Mouse (Mus musculus) layer of hippocampus, postnatal 25 days (tissue): ENCODE data around the gene Dolk. TPM values are rescaled to one million over a fixed set of nuclear protein-coding genes. Genes with fewer than 3 reads are reported as not detected.

Source experiments
- DNase-seq, 2 experiments: peaks; one replicate each; pipeline ENCODE4 v3.0.0; 2022; ENCODE audit warnings: mixed read lengths in 2 of 2, low spot score in 1 of 2; ENCODE audit errors: extremely low spot score in 1 of 2
- total RNA-seq, 2 experiments: library from RNA; stranded (reverse); gene quantifications; 2 replicates each; pipeline ENCODE4 v1.2.3; 2021

Gene Dolk
- total RNA-seq, 2 experiments from 2014 or later = 24.3 to 25.7 TPM

GRCm38 (mm10) chr2:30269241-30269990 lies 16.7 kb downstream of the Dolk start:
- no peak for DNase-seq

DNA sequence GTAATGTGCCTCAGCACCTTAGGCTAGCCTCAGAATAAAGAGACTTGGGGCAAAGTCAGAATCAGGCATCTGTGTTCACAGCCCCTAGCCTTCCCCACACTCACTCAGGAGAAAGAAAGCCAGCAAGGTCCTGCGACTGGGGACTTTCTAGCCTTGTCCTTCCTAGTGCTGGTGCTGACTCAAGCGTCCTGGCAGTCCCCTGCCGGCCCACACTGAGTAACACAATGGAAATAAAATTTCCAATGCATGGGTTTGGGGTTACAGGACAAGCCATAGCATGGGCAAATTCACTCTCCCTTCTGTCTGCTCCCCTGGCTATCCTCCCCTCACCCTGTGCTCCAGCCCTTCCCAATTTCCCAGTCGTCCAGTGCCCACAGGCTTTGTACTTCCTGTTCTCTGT lies 17.8 kb downstream of the Dolk start:
- no peak for DNase-seq

- DNase-seq = no peak
Observed at GRCm38 (mm10) chr2:30267466-30267865, 18.7 kb downstream of the Dolk start.

GRCm38 (mm10) chr2:30266392-30266941 lies 19.7 kb downstream of the Dolk start:
- no peak for DNase-seq

GRCm38 (mm10) chr2:30265767-30266253 lies 20.3 kb downstream of the Dolk start, which contains the start of gene Phyhd1:
Gene Phyhd1, plus strand, starts transcription at chr2:30266203.
- DNase-seq = peak in 1 of 2 experiments; percentile 26

- DNase-seq = no peak
Observed at GRCm38 (mm10) chr2:30264671-30265519, 21.2 kb downstream of the Dolk start.

DNA sequence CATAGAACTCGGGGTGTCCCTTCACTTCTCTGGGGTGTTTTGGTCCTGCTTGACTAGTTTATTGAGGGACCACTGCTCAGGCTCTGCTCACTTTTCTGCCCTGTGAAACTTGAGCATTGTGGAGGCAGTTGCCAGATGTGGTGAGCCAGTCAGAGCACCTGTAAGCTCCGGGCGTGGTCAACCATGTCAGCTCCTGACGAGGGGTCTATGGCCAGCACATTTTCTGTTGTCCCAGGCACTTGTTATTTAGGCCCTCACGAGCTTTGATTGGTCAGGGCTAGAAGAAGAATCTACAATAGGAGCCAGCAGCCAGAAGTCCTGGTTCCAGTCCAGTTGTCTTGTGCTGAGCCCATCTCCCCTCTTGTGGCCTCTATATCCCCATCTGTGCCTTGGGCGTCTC lies 22.3 kb downstream of the Dolk start:
- DNase-seq = no peak

- peak in 1 of 2 experiments; percentile 61 for DNase-seq
Observed at GRCm38 (mm10) chr2:30262840-30263441, 23.2 kb downstream of the Dolk start.

- no peak for DNase-seq
Observed at GRCm38 (mm10) chr2:30261921-30262839, 24.0 kb downstream of the Dolk start.

GRCm38 (mm10) chr2:30261064-30261736 lies 24.9 kb downstream of the Dolk start:
- DNase-seq = no peak

DNA sequence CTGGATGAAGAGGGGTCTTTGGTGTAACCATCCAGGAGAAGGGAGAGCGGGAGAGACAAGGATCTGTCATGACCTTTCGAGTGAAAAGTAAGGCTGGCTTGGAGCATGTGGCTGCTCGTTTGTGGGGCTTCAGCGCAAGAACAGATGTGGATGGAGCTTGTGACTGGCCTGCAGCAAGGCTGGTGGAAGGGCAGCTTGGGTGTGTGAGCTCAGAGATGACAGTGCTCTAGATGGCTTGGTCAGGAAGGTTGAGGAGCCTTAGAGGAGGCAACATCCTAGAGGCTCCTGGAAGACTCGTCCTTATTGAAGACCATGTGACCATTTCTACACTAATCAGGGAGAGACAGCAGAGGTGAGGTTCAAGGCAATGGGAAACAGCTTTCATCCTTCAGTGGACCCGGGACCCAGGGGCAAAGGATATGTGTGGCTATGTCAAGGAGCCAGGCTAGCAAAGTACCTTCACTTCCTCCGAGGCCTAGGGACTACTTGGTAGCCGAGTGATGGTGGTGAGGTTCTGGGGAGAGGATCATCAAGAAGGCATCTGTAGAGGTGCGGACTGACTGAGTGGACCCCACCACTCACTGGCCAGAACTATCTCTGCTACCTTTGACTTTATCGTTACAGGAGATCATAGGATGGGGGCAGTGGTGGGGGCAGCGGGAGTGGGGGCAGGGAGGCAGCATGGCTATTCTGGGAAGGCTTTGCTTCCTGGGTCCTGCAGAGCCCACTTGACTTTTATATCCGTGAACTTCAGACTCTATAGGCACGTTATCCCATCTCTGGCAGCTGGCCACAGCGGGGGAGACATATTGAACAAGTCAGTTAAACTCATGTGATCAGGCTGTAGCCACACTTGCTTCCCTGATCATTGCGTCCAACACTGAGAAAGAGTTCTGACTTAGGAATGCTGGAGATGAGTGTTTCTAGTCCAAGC lies 26.7 kb downstream of the Dolk start:
- DNase-seq = no peak

DNA sequence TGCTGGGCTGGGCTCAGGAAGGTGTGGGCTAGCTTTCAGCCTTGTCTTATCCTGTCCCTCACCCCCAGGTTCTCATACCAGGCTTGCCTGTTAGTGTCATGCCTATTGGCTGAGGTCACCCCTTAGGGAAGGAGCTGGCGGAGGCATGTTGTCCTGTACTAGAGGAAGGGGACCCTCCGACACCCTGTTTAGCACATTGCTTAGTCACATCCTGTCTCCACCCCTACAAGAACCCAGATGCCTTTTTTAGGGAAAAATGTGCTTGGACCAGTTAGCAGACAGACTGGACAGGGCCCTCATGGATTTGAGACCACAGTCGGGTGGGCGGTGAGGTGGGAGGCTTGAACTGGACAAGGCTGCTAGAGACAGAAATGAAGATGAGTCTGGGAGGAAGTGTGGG lies 27.5 kb downstream of the Dolk start:
- DNase-seq = no peak

DNA sequence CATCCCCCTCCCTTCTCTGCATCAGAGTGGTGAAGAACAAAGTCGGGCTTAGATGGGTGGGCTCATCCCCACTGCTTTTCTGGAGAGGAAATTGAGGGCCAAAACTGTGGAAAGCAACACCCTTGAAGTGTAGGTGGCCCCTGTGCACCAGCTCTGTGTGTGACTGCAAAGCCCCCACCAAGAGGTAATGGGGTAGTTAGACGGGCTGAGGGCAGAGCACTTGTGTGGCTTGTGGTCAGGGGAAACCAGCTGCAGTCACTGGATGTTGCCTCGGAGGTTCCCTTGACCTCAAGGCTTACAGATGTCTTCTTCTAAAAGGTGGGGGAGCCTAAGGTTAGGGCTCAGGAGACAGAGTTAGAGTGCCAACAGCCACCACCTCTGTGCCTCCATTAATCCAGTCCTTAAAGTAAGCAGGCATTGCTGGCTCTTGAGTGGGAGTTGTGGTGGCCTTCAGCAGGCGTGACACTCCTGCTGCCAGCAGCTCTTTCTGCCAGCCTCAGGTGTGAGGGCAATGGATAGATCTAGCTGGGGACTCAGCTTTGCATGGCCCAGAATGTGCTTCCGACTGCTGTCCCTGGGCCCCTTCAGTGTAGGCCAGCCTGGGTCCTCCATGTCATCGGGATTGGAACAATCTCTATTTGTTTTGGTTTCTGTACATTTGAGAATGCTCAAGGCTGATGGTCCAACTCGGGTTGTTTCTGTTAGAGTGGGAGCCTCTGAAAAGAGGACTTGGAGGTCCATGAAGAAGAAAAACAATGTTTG lies 28.3 kb downstream of the Dolk start:
- no peak for DNase-seq

DNA sequence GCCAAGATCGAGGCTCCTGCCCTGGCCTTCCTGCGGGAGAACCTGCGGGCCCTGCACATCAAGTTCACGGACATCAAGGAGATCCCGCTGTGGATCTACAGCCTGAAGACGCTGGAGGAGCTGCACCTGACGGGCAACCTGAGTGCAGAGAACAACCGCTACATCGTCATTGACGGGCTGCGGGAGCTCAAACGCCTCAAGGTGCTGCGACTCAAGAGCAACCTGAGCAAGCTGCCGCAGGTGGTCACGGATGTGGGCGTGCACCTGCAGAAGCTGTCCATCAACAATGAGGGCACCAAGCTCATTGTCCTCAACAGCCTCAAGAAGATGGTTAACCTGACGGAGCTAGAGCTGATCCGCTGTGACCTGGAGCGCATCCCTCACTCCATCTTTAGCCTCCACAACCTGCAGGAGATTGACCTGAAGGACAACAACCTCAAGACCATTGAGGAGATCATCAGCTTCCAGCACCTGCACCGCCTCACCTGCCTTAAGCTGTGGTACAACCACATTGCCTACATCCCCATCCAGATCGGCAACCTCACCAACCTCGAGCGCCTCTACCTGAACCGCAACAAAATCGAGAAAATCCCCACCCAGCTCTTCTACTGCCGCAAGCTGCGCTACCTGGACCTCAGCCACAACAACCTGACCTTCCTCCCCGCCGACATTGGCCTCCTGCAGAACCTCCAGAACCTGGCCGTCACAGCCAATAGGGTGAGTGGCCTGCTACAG lies 29.4 kb downstream of the Dolk start:
- DNase-seq = no peak

GRCm38 (mm10) chr2:30255631-30256395 lies 30.3 kb downstream of the Dolk start:
- DNase-seq = no peak

- no peak for DNase-seq
Observed at GRCm38 (mm10) chr2:30253809-30254208, 32.3 kb downstream of the Dolk start.
